Mouse (Mus musculus) telencephalon, adult 2 months (tissue): ENCODE measurements at regions not wholly inside any gene's neighbourhood (a gene's known extent, or its start where the extent isn't known, plus 50 kb on each side); places are given as distances from the start of the nearest gene placed in this dataset.

Experiments used
- DNase-seq: peaks from one replicate; pipeline ENCODE4 v3.0.0-alpha.2; 2011; ENCODE audit warnings: low read depth, low spot score

DNA sequence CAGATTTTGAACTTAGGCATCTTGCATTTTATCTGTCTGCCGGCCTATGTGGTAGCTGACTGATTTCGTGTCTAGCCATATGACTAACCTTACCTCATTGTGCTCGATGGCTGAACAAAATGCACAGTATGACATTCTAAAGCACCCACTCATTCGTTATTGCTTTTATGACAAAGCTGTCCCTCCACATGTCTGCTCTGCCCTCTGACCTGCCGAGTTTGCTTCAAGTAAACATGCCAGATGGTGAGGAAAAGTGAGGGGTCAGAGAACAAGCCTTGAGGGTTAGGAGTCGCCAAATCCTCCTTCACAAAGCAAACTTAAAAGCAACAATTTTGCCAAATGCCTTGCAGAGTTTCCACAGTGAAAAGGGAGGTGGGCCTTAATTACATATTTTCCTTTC lies 196.0 kb upstream of the Elavl2 start:
- DNase-seq, result no peak

- no peak for DNase-seq
Measured at GRCm38 (mm10) chr4:91595766-91596165, 195.2 kb upstream of the Elavl2 start.

DNA sequence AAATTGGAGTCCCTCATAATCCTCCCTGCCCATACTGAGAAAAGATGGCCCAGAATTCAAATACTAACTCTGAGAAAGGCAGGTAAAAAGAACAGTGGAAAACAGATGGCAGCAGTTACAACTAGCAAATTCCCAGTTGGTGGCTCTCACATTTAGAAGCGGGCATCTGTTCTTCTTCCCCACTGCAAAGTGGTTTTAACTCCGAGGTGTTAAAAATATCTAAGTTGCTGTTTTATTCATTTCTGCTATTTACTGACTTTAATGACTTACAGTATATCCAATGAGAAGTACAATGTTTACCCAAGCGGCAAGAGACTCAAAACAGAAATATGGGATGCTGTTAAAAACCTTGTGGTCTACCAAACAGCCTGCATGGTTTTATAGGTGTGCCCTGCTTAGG lies 189.2 kb upstream of the Elavl2 start:
- peak; percentile 71 for DNase-seq

GRCm38 (mm10) chr4:91587541-91588059 lies 187.0 kb upstream of the Elavl2 start:
- DNase-seq, result no peak

DNA sequence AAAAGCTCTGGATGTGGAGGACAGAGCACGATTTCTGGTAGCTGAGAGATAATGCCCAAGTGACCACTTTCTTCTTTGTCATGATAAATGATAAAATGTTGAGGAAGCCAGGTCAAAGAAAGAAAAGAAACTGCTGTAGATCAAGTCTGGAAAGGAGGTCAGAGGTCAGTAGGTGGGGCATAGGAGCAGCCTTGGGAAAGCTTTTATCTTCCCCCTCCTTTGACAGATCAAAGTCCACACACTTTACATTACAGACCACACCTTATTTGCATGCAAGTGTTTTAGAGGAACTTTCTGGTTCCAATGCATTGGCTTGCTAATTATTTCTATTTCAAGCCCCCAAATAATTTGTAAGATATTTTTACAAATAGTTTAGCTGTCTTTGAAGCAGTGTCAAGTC lies 182.4 kb upstream of the Elavl2 start:
- no peak for DNase-seq

GRCm38 (mm10) chr4:91557452-91557851 lies 156.9 kb upstream of the Elavl2 start:
- DNase-seq, result no peak

- DNase-seq, result no peak
Measured at GRCm38 (mm10) chr4:91556959-91557358, 156.4 kb upstream of the Elavl2 start.

DNA sequence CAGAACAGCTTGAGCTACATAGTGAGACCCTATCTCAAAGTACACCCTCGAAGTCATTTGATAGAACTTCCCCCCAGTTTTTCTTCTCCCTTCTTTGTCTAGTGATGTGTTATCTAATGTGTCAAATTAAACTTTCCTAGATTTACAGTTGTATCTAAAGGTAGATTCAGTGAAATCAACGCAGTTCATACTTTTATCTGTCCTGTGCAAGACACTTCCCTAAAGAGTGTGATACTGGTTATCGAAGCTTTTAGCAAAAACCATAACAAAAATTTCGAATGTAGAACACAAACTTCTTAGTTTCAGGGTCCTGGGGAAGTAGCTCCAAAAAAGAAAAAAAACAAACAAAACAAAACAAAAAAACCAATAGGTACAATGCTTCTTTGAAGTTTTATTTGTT lies 123.8 kb upstream of the Elavl2 start:
- DNase-seq, result no peak

GRCm38 (mm10) chr4:91511543-91511942 lies 111.0 kb upstream of the Elavl2 start:
- no peak for DNase-seq

DNA sequence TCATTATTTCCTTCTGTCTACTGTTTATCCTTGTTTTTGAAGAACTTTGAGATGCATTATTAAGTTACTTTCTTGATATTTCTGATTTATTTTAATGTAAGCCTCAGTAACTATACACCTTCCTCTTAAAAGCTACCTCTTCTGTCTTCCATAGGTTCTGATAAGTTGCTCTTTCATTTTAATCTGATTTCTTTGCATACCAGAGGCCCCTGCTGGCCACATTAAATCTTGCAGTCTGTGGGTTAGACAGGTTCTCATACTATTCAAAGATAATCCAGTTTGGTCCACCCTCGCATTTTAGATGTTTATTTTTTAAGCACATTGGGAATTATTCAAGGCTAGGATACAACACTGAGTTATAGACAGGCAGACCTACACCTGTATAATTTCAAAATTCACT lies 109.4 kb upstream of the Elavl2 start:
- no peak for DNase-seq

GRCm38 (mm10) chr4:91503273-91503672 lies 102.7 kb upstream of the Elavl2 start:
- no peak for DNase-seq

GRCm38 (mm10) chr4:91481863-91482475 lies 81.4 kb upstream of the Elavl2 start:
- DNase-seq, result no peak
